Mouse (Mus musculus): ENCODE results near the gene Scn9a. TPM values are rescaled to one million over a fixed set of nuclear protein-coding genes. Genes with fewer than 3 reads are reported as not detected.
A peak's percentile ranks its signal among the peaks of the same experiment; 100 is the strongest.

The Scn9a gene
- polyA plus RNA-seq, 1 experiment from 2014 or later, result 0.19 TPM

GRCm38 (mm10) chr2:66473181-66473822, 161.5 kb downstream of the Scn9a start:
- Histone ChIP-seq H3K9ac (ENCODE audit: low read length) (no peak overlapping the region), H3K27me3 (ENCODE audit: control insufficient read depth, insufficient read depth, low read depth, low read length) (no peaks in the 10 kb centered on the region), H3K4me3 (ENCODE audit: low read length) (no peak overlapping the region), H3K36me3 (ENCODE audit: control insufficient read depth, insufficient read depth, low read length) (no peaks in the 10 kb centered on the region), H3K27ac (ENCODE audit: low read length) (no peak overlapping the region), H3K9me3 (ENCODE audit: control insufficient read depth, low read length) (no peaks in the 10 kb centered on the region), H3K4me1 (replicated peaks; ENCODE audit: control insufficient read depth, insufficient read depth, low read length) (no peaks in the 10 kb centered on the region), H3K4me2 (ENCODE audit: low read depth, low read length) (no peak overlapping the region)
- no peak for ATAC-seq (ENCODE audit: low read depth)
- WGBS, result 40% methylated on average over 3 of the region's 3 CpGs

- H3K36me3 ChIP-seq (ENCODE audit: control insufficient read depth, insufficient read depth, low read length), result no peaks in the 10 kb centered on the region
- no peaks in the 10 kb centered on the region for H3K27me3 ChIP-seq (ENCODE audit: control insufficient read depth, insufficient read depth, low read depth, low read length)
- no peak overlapping the region for H3K4me2 ChIP-seq (ENCODE audit: low read depth, low read length)
- no peaks in the 10 kb centered on the region for H3K4me1 ChIP-seq (replicated peaks; ENCODE audit: control insufficient read depth, insufficient read depth, low read length)
- no peak overlapping the region for H3K9ac ChIP-seq (ENCODE audit: low read length)
- no peak overlapping the region for H3K27ac ChIP-seq (ENCODE audit: low read length)
- no peak overlapping the region for H3K4me3 ChIP-seq (ENCODE audit: low read length)
- 61% methylated on average over 3 of the region's 3 CpGs for WGBS
- H3K9me3 ChIP-seq (ENCODE audit: control insufficient read depth, low read length), result no peaks in the 10 kb centered on the region
- no peak for ATAC-seq (ENCODE audit: low read depth)
Observed at GRCm38 (mm10) chr2:66465484-66465883, 169.3 kb downstream of the Scn9a start.

- no peak overlapping the region for H3K9ac ChIP-seq (ENCODE audit: low read length)
- H3K4me1 ChIP-seq (replicated peaks; ENCODE audit: control insufficient read depth, insufficient read depth, low read length), result no peaks in the 10 kb centered on the region
- H3K27ac ChIP-seq (ENCODE audit: low read length), result no peak overlapping the region
- H3K9me3 ChIP-seq (ENCODE audit: control insufficient read depth, low read length), result no peaks in the 10 kb centered on the region
- no peak for ATAC-seq (ENCODE audit: low read depth)
- 69% methylated on average over 2 of the region's 2 CpGs for WGBS
- H3K4me3 ChIP-seq (ENCODE audit: low read length), result no peak overlapping the region
- no peaks in the 10 kb centered on the region for H3K27me3 ChIP-seq (ENCODE audit: control insufficient read depth, insufficient read depth, low read depth, low read length)
- H3K36me3 ChIP-seq (ENCODE audit: control insufficient read depth, insufficient read depth, low read length), result no peaks in the 10 kb centered on the region
- no peak overlapping the region for H3K4me2 ChIP-seq (ENCODE audit: low read depth, low read length)
Observed at GRCm38 (mm10) chr2:66464874-66465458, 169.8 kb downstream of the Scn9a start.

GRCm38 (mm10) chr2:66463916-66464315, 170.8 kb downstream of the Scn9a start:
- no peaks in the 10 kb centered on the region for H3K36me3 ChIP-seq (ENCODE audit: control insufficient read depth, insufficient read depth, low read length)
- H3K27ac ChIP-seq (ENCODE audit: low read length), result no peak overlapping the region
- no peaks in the 10 kb centered on the region for H3K4me1 ChIP-seq (replicated peaks; ENCODE audit: control insufficient read depth, insufficient read depth, low read length)
- 84% methylated on average over 6 of the region's 6 CpGs for WGBS
- no peaks in the 10 kb centered on the region for H3K9me3 ChIP-seq (ENCODE audit: control insufficient read depth, low read length)
- H3K4me3 ChIP-seq (ENCODE audit: low read length), result no peak overlapping the region
- no peak for ATAC-seq (ENCODE audit: low read depth)
- H3K9ac ChIP-seq (ENCODE audit: low read length), result no peak overlapping the region
- no peak overlapping the region for H3K4me2 ChIP-seq (ENCODE audit: low read depth, low read length)
- no peaks in the 10 kb centered on the region for H3K27me3 ChIP-seq (ENCODE audit: control insufficient read depth, insufficient read depth, low read depth, low read length)

GRCm38 (mm10) chr2:66462458-66462857, 172.3 kb downstream of the Scn9a start:
- H3K36me3 ChIP-seq (ENCODE audit: control insufficient read depth, insufficient read depth, low read length), result no peaks in the 10 kb centered on the region
- WGBS, result 94% methylated on average over 1 of the region's 1 CpGs
- H3K9ac ChIP-seq (ENCODE audit: low read length), result no peak overlapping the region
- no peak overlapping the region for H3K4me3 ChIP-seq (ENCODE audit: low read length)
- H3K27me3 ChIP-seq (ENCODE audit: control insufficient read depth, insufficient read depth, low read depth, low read length), result no peaks in the 10 kb centered on the region
- H3K4me1 ChIP-seq (replicated peaks; ENCODE audit: control insufficient read depth, insufficient read depth, low read length), result no peaks in the 10 kb centered on the region
- no peak overlapping the region for H3K4me2 ChIP-seq (ENCODE audit: low read depth, low read length)
- no peaks in the 10 kb centered on the region for H3K9me3 ChIP-seq (ENCODE audit: control insufficient read depth, low read length)
- no peak for ATAC-seq (ENCODE audit: low read depth)
- no peak overlapping the region for H3K27ac ChIP-seq (ENCODE audit: low read length)

GRCm38 (mm10) chr2:66440711-66441110, 194.1 kb downstream of the Scn9a start, which contains the start of gene Scn1a:
Gene Scn1a, minus strand, starts transcription at chr2:66440840.
- peak within 1 kb of the TSS; percentile 1; the same call in 1 of the 2 replicates for H3K4me3 ChIP-seq (ENCODE audit: low read length)
- no peaks in the 10 kb centered on the region for H3K36me3 ChIP-seq (ENCODE audit: control insufficient read depth, insufficient read depth, low read length)
- no peak for ATAC-seq (ENCODE audit: low read depth)
- peaks cover 4% of the 10 kb centered on the region for H3K27me3 ChIP-seq (ENCODE audit: control insufficient read depth, insufficient read depth, low read depth, low read length)
- no peak within 1 kb of the TSS for H3K9ac ChIP-seq (ENCODE audit: low read length)
- no peaks in the 10 kb centered on the region for H3K4me1 ChIP-seq (replicated peaks; ENCODE audit: control insufficient read depth, insufficient read depth, low read length)
- no peak within 1 kb of the TSS for H3K27ac ChIP-seq (ENCODE audit: low read length)
- H3K4me2 ChIP-seq (ENCODE audit: low read depth, low read length), result peak within 1 kb of the TSS; percentile 42
- 11% methylated on average over 7 of the region's 7 CpGs for WGBS
- no peaks in the 10 kb centered on the region for H3K9me3 ChIP-seq (ENCODE audit: control insufficient read depth, low read length)

- WGBS, result 8% methylated on average over 21 of the region's 21 CpGs
- H3K9ac ChIP-seq (ENCODE audit: low read length), result no peak overlapping the region
- H3K27ac ChIP-seq (ENCODE audit: low read length), result no peak overlapping the region
- peak overlapping the region; percentile 42 for H3K4me2 ChIP-seq (ENCODE audit: low read depth, low read length)
- H3K27me3 ChIP-seq (ENCODE audit: control insufficient read depth, insufficient read depth, low read depth, low read length), result peaks cover 4% of the 10 kb centered on the region
- H3K9me3 ChIP-seq (ENCODE audit: control insufficient read depth, low read length), result no peaks in the 10 kb centered on the region
- no peak for ATAC-seq (ENCODE audit: low read depth)
- no peaks in the 10 kb centered on the region for H3K4me1 ChIP-seq (replicated peaks; ENCODE audit: control insufficient read depth, insufficient read depth, low read length)
- H3K4me3 ChIP-seq (ENCODE audit: low read length), result peak overlapping the region; percentile 1; the same call in 1 of the 2 replicates
- H3K36me3 ChIP-seq (ENCODE audit: control insufficient read depth, insufficient read depth, low read length), result no peaks in the 10 kb centered on the region
Observed at GRCm38 (mm10) chr2:66439764-66440471, 194.8 kb downstream of the Scn9a start.

- 60% methylated on average over 3 of the region's 3 CpGs for WGBS
- no peak overlapping the region for H3K4me2 ChIP-seq (ENCODE audit: low read depth, low read length)
Observed at GRCm38 (mm10) chr2:66436286-66436685, 198.5 kb downstream of the Scn9a start.

More at GRCm38 (mm10) chr2:66436286-66436685, 198.5 kb downstream of the Scn9a start:
- Histone ChIP-seq H3K9ac (ENCODE audit: low read length) (no peak overlapping the region), H3K9me3 (ENCODE audit: control insufficient read depth, low read length) (no peaks in the 10 kb centered on the region), H3K27me3 (ENCODE audit: control insufficient read depth, insufficient read depth, low read depth, low read length) (peaks cover 4% of the 10 kb centered on the region), H3K27ac (ENCODE audit: low read length) (no peak overlapping the region), H3K4me3 (ENCODE audit: low read length) (no peak overlapping the region), H3K36me3 (ENCODE audit: control insufficient read depth, insufficient read depth, low read length) (no peaks in the 10 kb centered on the region), H3K4me1 (replicated peaks; ENCODE audit: control insufficient read depth, insufficient read depth, low read length) (no peaks in the 10 kb centered on the region)
- ATAC-seq (ENCODE audit: low read depth), result no peak

Data from lung, embryonic 16.5 days (tissue).